Mouse (Mus musculus): Measurements from ENCODE around the gene Nfkbid. TPM values are rescaled to one million over a fixed set of nuclear protein-coding genes. Genes with fewer than 3 reads are reported as not detected.

Nfkbid gene
- polyA plus RNA-seq, 1 experiment, result 0.04 TPM

DNA sequence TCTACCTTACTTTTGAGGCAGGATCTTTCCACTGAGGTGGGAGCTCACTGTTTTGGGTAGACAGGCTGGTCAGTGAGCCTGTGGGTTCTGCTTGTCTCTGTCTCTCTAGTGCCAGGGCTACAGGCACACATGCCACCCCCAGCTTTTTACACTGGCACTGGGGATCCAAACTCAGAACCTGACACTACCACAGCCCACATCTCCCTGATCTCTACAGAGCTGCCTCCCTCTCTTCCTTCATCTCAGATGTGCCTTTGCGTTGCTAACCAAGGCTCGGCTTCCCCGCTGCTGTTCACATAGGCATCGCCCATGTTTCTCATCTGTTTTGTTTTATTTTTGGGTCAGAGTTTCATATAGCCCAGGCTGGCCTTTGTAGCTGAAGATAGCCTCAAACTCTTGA is 27.9 kb upstream of the Nfkbid start:
- TF ChIP-seq MAX (IDR thresholded peaks at IDR 0.05) (no peak), FOSL1 (IDR thresholded peaks at IDR 0.05; ENCODE audit: insufficient read depth, low read length, poor library complexity, severe bottlenecking) (no peak), CTCF (IDR thresholded peaks at IDR 0.05; ENCODE audit: control insufficient read depth, insufficient read depth, insufficient read length) (no peak), USF1 (IDR thresholded peaks at IDR 0.05; ENCODE audit: low read depth) (no peak), CEBPB (IDR thresholded peaks at IDR 0.05; ENCODE audit: low read depth) (no peak)
- peaks cover 11% of the 10 kb centered on the region for H3K27me3 ChIP-seq (ENCODE audit: control insufficient read depth, insufficient read depth, insufficient read length)

DNA sequence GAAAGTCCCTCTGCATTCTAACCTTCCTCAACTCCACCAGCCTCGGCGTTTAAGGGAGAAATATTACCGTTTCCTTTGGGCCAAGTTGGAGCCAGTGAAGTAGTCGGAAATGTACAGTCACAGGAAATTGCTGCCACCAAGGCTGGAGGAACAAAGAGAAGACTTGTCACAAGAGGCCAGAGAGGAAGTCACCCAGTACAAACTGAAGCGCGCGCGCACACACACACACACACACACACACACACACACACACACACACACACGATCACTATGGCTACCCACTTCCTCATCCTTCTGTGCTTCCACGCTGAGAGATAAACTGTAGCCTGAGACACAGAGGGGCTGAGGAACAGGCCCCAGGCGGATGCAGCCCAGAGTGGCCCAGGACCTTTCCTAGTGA is 27.2 kb upstream of the Nfkbid start:
- Histone ChIP-seq H3K27me3 (ENCODE audit: control insufficient read depth, insufficient read depth, insufficient read length) (peaks cover 11% of the 10 kb centered on the region), H3K36me3 (ENCODE audit: control insufficient read depth, insufficient read depth) (no peaks in the 10 kb centered on the region)

More for the DNA sequence above, 27.9 kb upstream of the Nfkbid start:
- Histone ChIP-seq H3ac (ENCODE audit: control insufficient read depth, insufficient read length, low read depth) (no peak overlapping the region), H3K36me3 (ENCODE audit: control insufficient read depth, insufficient read depth) (no peaks in the 10 kb centered on the region), H3K79me2 (ENCODE audit: control insufficient read depth, insufficient read depth) (no peaks in the 10 kb centered on the region), H3K79me3 (ENCODE audit: low read depth) (no peaks in the 10 kb centered on the region), H3K4me3 (ENCODE audit: insufficient read depth, poor library complexity, severe bottlenecking) (no peak overlapping the region)

DNA sequence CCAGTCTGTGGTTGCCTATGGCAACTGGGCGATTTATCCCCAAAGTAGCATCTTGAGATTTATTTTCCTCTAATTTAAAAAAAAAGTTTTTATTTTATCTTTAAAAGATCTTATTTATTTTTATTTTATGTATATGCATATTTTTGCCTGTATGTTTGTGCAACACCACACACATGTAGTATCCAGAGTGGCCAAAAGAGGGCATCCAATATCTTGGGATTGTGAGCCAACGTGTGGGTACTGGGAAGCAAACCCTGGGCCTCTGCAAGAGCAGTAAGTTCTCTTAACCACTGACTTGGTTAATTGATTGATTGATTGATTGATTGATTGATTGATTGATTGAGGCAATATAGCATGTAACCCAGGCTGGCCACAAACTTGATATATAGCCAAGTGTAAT is 26.7 kb upstream of the Nfkbid start:
- H3K27me3 ChIP-seq (ENCODE audit: control insufficient read depth, insufficient read depth, insufficient read length), result peaks cover 15% of the 10 kb centered on the region

More for the DNA sequence above, 27.2 kb upstream of the Nfkbid start:
- H3K4me3 ChIP-seq (ENCODE audit: insufficient read depth, poor library complexity, severe bottlenecking), result no peak overlapping the region
- H3K79me2 ChIP-seq (ENCODE audit: control insufficient read depth, insufficient read depth), result no peaks in the 10 kb centered on the region
- TF ChIP-seq FOSL1 (IDR thresholded peaks at IDR 0.05; ENCODE audit: insufficient read depth, low read length, poor library complexity, severe bottlenecking), result no peak
- no peak for TF ChIP-seq CTCF (IDR thresholded peaks at IDR 0.05; ENCODE audit: control insufficient read depth, insufficient read depth, insufficient read length)
- TF ChIP-seq MAX (IDR thresholded peaks at IDR 0.05), result no peak
- TF ChIP-seq CEBPB (IDR thresholded peaks at IDR 0.05; ENCODE audit: low read depth), result no peak
- no peak for TF ChIP-seq MYOD1 (IDR thresholded peaks at IDR 0.05; ENCODE audit: control insufficient read depth, insufficient read length, low read depth)
- TF ChIP-seq MYOG (IDR thresholded peaks at IDR 0.05; ENCODE audit: control insufficient read depth, extremely low read depth, insufficient read length), result no peak
- TF ChIP-seq USF1 (IDR thresholded peaks at IDR 0.05; ENCODE audit: low read depth), result no peak
- no peaks in the 10 kb centered on the region for H3K79me3 ChIP-seq (ENCODE audit: low read depth)
- H3ac ChIP-seq (ENCODE audit: control insufficient read depth, insufficient read length, low read depth), result no peak overlapping the region

GRCm38 (mm10) chr7:30399671-30400070 is 21.9 kb upstream of the Nfkbid start:
- H3ac ChIP-seq (ENCODE audit: control insufficient read depth, insufficient read length, low read depth), result no peak overlapping the region
- TF ChIP-seq USF1 (IDR thresholded peaks at IDR 0.05; ENCODE audit: low read depth) (no peak), MAX (IDR thresholded peaks at IDR 0.05) (no peak), MYOD1 (IDR thresholded peaks at IDR 0.05; ENCODE audit: control insufficient read depth, insufficient read length, low read depth) (no peak), CTCF (IDR thresholded peaks at IDR 0.05; ENCODE audit: control insufficient read depth, insufficient read depth, insufficient read length) (no peak), FOSL1 (IDR thresholded peaks at IDR 0.05; ENCODE audit: insufficient read depth, low read length, poor library complexity, severe bottlenecking) (no peak), MYOG (IDR thresholded peaks at IDR 0.05; ENCODE audit: control insufficient read depth, extremely low read depth, insufficient read length) (no peak), CEBPB (IDR thresholded peaks at IDR 0.05; ENCODE audit: low read depth) (no peak)
- H3K36me3 ChIP-seq (ENCODE audit: control insufficient read depth, insufficient read depth), result no peaks in the 10 kb centered on the region
- H3K4me3 ChIP-seq (ENCODE audit: insufficient read depth, poor library complexity, severe bottlenecking), result no peak overlapping the region
- H3K27me3 ChIP-seq (ENCODE audit: control insufficient read depth, insufficient read depth, insufficient read length), result peaks cover 6% of the 10 kb centered on the region
- no peaks in the 10 kb centered on the region for H3K79me2 ChIP-seq (ENCODE audit: control insufficient read depth, insufficient read depth)
- H3K79me3 ChIP-seq (ENCODE audit: low read depth), result no peaks in the 10 kb centered on the region

More for the DNA sequence above, 26.7 kb upstream of the Nfkbid start:
- no peak for TF ChIP-seq USF1 (IDR thresholded peaks at IDR 0.05; ENCODE audit: low read depth)
- no peak for TF ChIP-seq CTCF (IDR thresholded peaks at IDR 0.05; ENCODE audit: control insufficient read depth, insufficient read depth, insufficient read length)
- TF ChIP-seq MYOD1 (IDR thresholded peaks at IDR 0.05; ENCODE audit: control insufficient read depth, insufficient read length, low read depth), result no peak
- TF ChIP-seq FOSL1 (IDR thresholded peaks at IDR 0.05; ENCODE audit: insufficient read depth, low read length, poor library complexity, severe bottlenecking), result no peak
- TF ChIP-seq MYOG (IDR thresholded peaks at IDR 0.05; ENCODE audit: control insufficient read depth, extremely low read depth, insufficient read length), result no peak
- TF ChIP-seq CEBPB (IDR thresholded peaks at IDR 0.05; ENCODE audit: low read depth), result no peak
- no peak for TF ChIP-seq MAX (IDR thresholded peaks at IDR 0.05)
- no peaks in the 10 kb centered on the region for H3K36me3 ChIP-seq (ENCODE audit: control insufficient read depth, insufficient read depth)
- no peak overlapping the region for H3K4me3 ChIP-seq (ENCODE audit: insufficient read depth, poor library complexity, severe bottlenecking)
- H3K79me3 ChIP-seq (ENCODE audit: low read depth), result no peaks in the 10 kb centered on the region
- no peak overlapping the region for H3ac ChIP-seq (ENCODE audit: control insufficient read depth, insufficient read length, low read depth)
- H3K79me2 ChIP-seq (ENCODE audit: control insufficient read depth, insufficient read depth), result no peaks in the 10 kb centered on the region

DNA sequence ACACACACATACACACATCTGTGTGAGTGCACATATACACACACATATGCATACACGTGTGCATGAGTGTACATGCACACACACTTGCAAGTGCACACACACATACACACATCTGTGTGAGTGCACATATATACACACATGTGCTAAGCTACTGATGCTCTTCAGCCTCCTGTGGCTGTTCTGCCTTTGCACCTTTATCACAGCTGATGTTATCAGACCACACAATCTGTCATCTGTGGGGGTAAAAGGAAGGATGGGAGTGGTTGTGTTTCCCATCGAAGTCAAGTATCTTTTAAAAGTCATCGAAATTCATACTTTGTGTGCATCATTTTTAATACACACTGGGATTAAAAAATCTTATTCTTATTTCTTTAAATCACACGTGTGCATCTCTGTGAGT is 19.2 kb upstream of the Nfkbid start:
- no peak overlapping the region for H3ac ChIP-seq (ENCODE audit: control insufficient read depth, insufficient read length, low read depth)
- H3K36me3 ChIP-seq (ENCODE audit: control insufficient read depth, insufficient read depth), result no peaks in the 10 kb centered on the region
- H3K79me2 ChIP-seq (ENCODE audit: control insufficient read depth, insufficient read depth), result no peaks in the 10 kb centered on the region
- H3K4me3 ChIP-seq (ENCODE audit: insufficient read depth, poor library complexity, severe bottlenecking), result no peak overlapping the region
- no peaks in the 10 kb centered on the region for H3K79me3 ChIP-seq (ENCODE audit: low read depth)
- peaks cover 6% of the 10 kb centered on the region for H3K27me3 ChIP-seq (ENCODE audit: control insufficient read depth, insufficient read depth, insufficient read length)
- TF ChIP-seq MYOD1 (IDR thresholded peaks at IDR 0.05; ENCODE audit: control insufficient read depth, insufficient read length, low read depth) (no peak), MYOG (IDR thresholded peaks at IDR 0.05; ENCODE audit: control insufficient read depth, extremely low read depth, insufficient read length) (no peak), USF1 (IDR thresholded peaks at IDR 0.05; ENCODE audit: low read depth) (no peak)

- no peak overlapping the region for H3ac ChIP-seq (ENCODE audit: control insufficient read depth, insufficient read length, low read depth)
- no peaks in the 10 kb centered on the region for H3K36me3 ChIP-seq (ENCODE audit: control insufficient read depth, insufficient read depth)
- H3K79me2 ChIP-seq (ENCODE audit: control insufficient read depth, insufficient read depth), result no peaks in the 10 kb centered on the region
- H3K27me3 ChIP-seq (ENCODE audit: control insufficient read depth, insufficient read depth, insufficient read length), result peaks cover 24% of the 10 kb centered on the region
- H3K4me3 ChIP-seq (ENCODE audit: insufficient read depth, poor library complexity, severe bottlenecking), result no peak overlapping the region
- H3K79me3 ChIP-seq (ENCODE audit: low read depth), result no peaks in the 10 kb centered on the region
- no peak for TF ChIP-seq USF1 (IDR thresholded peaks at IDR 0.05; ENCODE audit: low read depth)
- TF ChIP-seq MAX (IDR thresholded peaks at IDR 0.05), result no peak
- no peak for TF ChIP-seq MYOD1 (IDR thresholded peaks at IDR 0.05; ENCODE audit: control insufficient read depth, insufficient read length, low read depth)
- TF ChIP-seq CEBPB (IDR thresholded peaks at IDR 0.05; ENCODE audit: low read depth), result no peak
- TF ChIP-seq MYOG (IDR thresholded peaks at IDR 0.05; ENCODE audit: control insufficient read depth, extremely low read depth, insufficient read length), result no peak
- TF ChIP-seq FOSL1 (IDR thresholded peaks at IDR 0.05; ENCODE audit: insufficient read depth, low read length, poor library complexity, severe bottlenecking), result no peak
- TF ChIP-seq CTCF (IDR thresholded peaks at IDR 0.05; ENCODE audit: control insufficient read depth, insufficient read depth, insufficient read length), result no peak
Observed at GRCm38 (mm10) chr7:30408639-30409038, 12.9 kb upstream of the Nfkbid start.

Measured in C2C12 (cell line).